Mouse (Mus musculus): ENCODE measurements around the gene Scn2a. TPM values are rescaled to one million over a fixed set of nuclear protein-coding genes. Genes with fewer than 3 reads are reported as not detected.

Scn2a gene
- polyA plus RNA-seq (2015; fragmentation: Nextera tagmentation; extraction: Ambion mirVana): 4.1 and 4.5 TPM in 2 replicates

- H3K4me2 ChIP-seq: no peak within 1 kb of the TSS
- no peak within 1 kb of the TSS for H3K9ac ChIP-seq
- H3K9me3 ChIP-seq: no peaks in the 10 kb centered on the region
- no peak for ATAC-seq (ENCODE audit: insufficient number of reproducible peaks, insufficient read depth, low FRiP score, low TSS enrichment, low read depth)
- no peaks in the 10 kb centered on the region for H3K36me3 ChIP-seq
- H3K27me3 ChIP-seq: no peaks in the 10 kb centered on the region
- WGBS: 50% methylated on average over 9 of the region's 9 CpGs
- H3K4me1 ChIP-seq: no peaks in the 10 kb centered on the region
- H3K4me3 ChIP-seq: no peak within 1 kb of the TSS
- no peak within 1 kb of the TSS for H3K27ac ChIP-seq
Observed at GRCm38 (mm10) chr2:65620556-65621166, at the start of gene Scn2a. Scn2a (plus strand) TSS chr2:65620771.

GRCm38 (mm10) chr2:65587679-65588078 is 32.9 kb upstream of the Scn2a start:
- 71% methylated on average over 5 of the region's 5 CpGs for WGBS
- Histone ChIP-seq H3K4me2 (no peak overlapping the region), H3K4me1 (no peaks in the 10 kb centered on the region), H3K27me3 (no peaks in the 10 kb centered on the region), H3K36me3 (no peaks in the 10 kb centered on the region), H3K4me3 (no peak overlapping the region), H3K27ac (no peak overlapping the region), H3K9me3 (no peaks in the 10 kb centered on the region), H3K9ac (no peak overlapping the region)
- no peak for ATAC-seq (ENCODE audit: insufficient number of reproducible peaks, insufficient read depth, low FRiP score, low TSS enrichment, low read depth)

GRCm38 (mm10) chr2:65607813-65608212 is 12.8 kb upstream of the Scn2a start:
- no peaks in the 10 kb centered on the region for H3K9me3 ChIP-seq
- ATAC-seq (ENCODE audit: insufficient number of reproducible peaks, insufficient read depth, low FRiP score, low TSS enrichment, low read depth): no peak
- H3K36me3 ChIP-seq: no peaks in the 10 kb centered on the region
- H3K27me3 ChIP-seq: no peaks in the 10 kb centered on the region
- H3K4me3 ChIP-seq: no peak overlapping the region
- H3K9ac ChIP-seq: no peak overlapping the region
- H3K27ac ChIP-seq: no peak overlapping the region
- no peak overlapping the region for H3K4me2 ChIP-seq
- no peaks in the 10 kb centered on the region for H3K4me1 ChIP-seq

- WGBS: 71% methylated on average over 4 of the region's 4 CpGs
- Histone ChIP-seq H3K27ac (no peak overlapping the region), H3K4me1 (no peaks in the 10 kb centered on the region), H3K36me3 (no peaks in the 10 kb centered on the region), H3K4me3 (no peak overlapping the region), H3K4me2 (no peak overlapping the region), H3K9me3 (no peaks in the 10 kb centered on the region), H3K27me3 (no peaks in the 10 kb centered on the region), H3K9ac (no peak overlapping the region)
- ATAC-seq (ENCODE audit: insufficient number of reproducible peaks, insufficient read depth, low FRiP score, low TSS enrichment, low read depth): no peak
Observed at GRCm38 (mm10) chr2:65611887-65612286, 8.7 kb upstream of the Scn2a start.

- ATAC-seq (ENCODE audit: insufficient number of reproducible peaks, insufficient read depth, low FRiP score, low TSS enrichment, low read depth): no peak
- no peaks in the 10 kb centered on the region for H3K9me3 ChIP-seq
- no peak overlapping the region for H3K4me2 ChIP-seq
- no peaks in the 10 kb centered on the region for H3K36me3 ChIP-seq
- no peak overlapping the region for H3K9ac ChIP-seq
- H3K4me3 ChIP-seq: no peak overlapping the region
- no peaks in the 10 kb centered on the region for H3K4me1 ChIP-seq
- 15% methylated on average over 5 of the region's 5 CpGs for WGBS
- no peaks in the 10 kb centered on the region for H3K27me3 ChIP-seq
- no peak overlapping the region for H3K27ac ChIP-seq
Observed at GRCm38 (mm10) chr2:65619781-65620180, 790 bp upstream of the Scn2a start.

- WGBS: 66% methylated on average over 5 of the region's 5 CpGs
- H3K27me3 ChIP-seq: no peaks in the 10 kb centered on the region
- H3K4me2 ChIP-seq: no peak overlapping the region
- H3K27ac ChIP-seq: no peak overlapping the region
- no peak for ATAC-seq (ENCODE audit: insufficient number of reproducible peaks, insufficient read depth, low FRiP score, low TSS enrichment, low read depth)
- no peaks in the 10 kb centered on the region for H3K36me3 ChIP-seq
- H3K9me3 ChIP-seq: no peaks in the 10 kb centered on the region
- H3K4me3 ChIP-seq: no peak overlapping the region
- H3K9ac ChIP-seq: no peak overlapping the region
- H3K4me1 ChIP-seq: no peaks in the 10 kb centered on the region
Observed at GRCm38 (mm10) chr2:65621254-65621653, 683 bp downstream of the Scn2a start.

GRCm38 (mm10) chr2:65621838-65622237 is 1.3 kb downstream of the Scn2a start:
- H3K27me3 ChIP-seq: no peaks in the 10 kb centered on the region
- ATAC-seq (ENCODE audit: insufficient number of reproducible peaks, insufficient read depth, low FRiP score, low TSS enrichment, low read depth): no peak
- 78% methylated on average over 5 of the region's 5 CpGs for WGBS
- H3K9me3 ChIP-seq: no peaks in the 10 kb centered on the region
- no peak overlapping the region for H3K27ac ChIP-seq
- H3K4me3 ChIP-seq: no peak overlapping the region
- H3K9ac ChIP-seq: no peak overlapping the region
- H3K36me3 ChIP-seq: no peaks in the 10 kb centered on the region
- H3K4me2 ChIP-seq: no peak overlapping the region
- H3K4me1 ChIP-seq: no peaks in the 10 kb centered on the region

- Histone ChIP-seq H3K9me3 (no peaks in the 10 kb centered on the region), H3K4me3 (no peak overlapping the region), H3K4me2 (no peak overlapping the region), H3K4me1 (no peaks in the 10 kb centered on the region), H3K27ac (no peak overlapping the region), H3K27me3 (no peaks in the 10 kb centered on the region), H3K9ac (no peak overlapping the region), H3K36me3 (no peaks in the 10 kb centered on the region)
- no peak for ATAC-seq (ENCODE audit: insufficient number of reproducible peaks, insufficient read depth, low FRiP score, low TSS enrichment, low read depth)
- 83% methylated on average over 7 of the region's 7 CpGs for WGBS
Observed at GRCm38 (mm10) chr2:65652636-65653035, 32.1 kb downstream of the Scn2a start.

- WGBS: 80% methylated on average over 4 of the region's 4 CpGs
- H3K4me2 ChIP-seq: no peak overlapping the region
- no peaks in the 10 kb centered on the region for H3K27me3 ChIP-seq
- no peak overlapping the region for H3K4me3 ChIP-seq
- no peaks in the 10 kb centered on the region for H3K9me3 ChIP-seq
- H3K4me1 ChIP-seq: no peaks in the 10 kb centered on the region
- ATAC-seq (ENCODE audit: insufficient number of reproducible peaks, insufficient read depth, low FRiP score, low TSS enrichment, low read depth): no peak
- no peak overlapping the region for H3K9ac ChIP-seq
- no peaks in the 10 kb centered on the region for H3K36me3 ChIP-seq
- no peak overlapping the region for H3K27ac ChIP-seq
Observed at GRCm38 (mm10) chr2:65657031-65657430, 36.5 kb downstream of the Scn2a start.

- Histone ChIP-seq H3K4me3 (no peak overlapping the region), H3K4me1 (no peaks in the 10 kb centered on the region), H3K9ac (no peak overlapping the region), H3K4me2 (no peak overlapping the region), H3K9me3 (no peaks in the 10 kb centered on the region), H3K36me3 (no peaks in the 10 kb centered on the region), H3K27ac (no peak overlapping the region), H3K27me3 (no peaks in the 10 kb centered on the region)
- WGBS: 84% methylated on average over 8 of the region's 8 CpGs
- ATAC-seq (ENCODE audit: insufficient number of reproducible peaks, insufficient read depth, low FRiP score, low TSS enrichment, low read depth): no peak
Observed at GRCm38 (mm10) chr2:65658430-65658829, 37.9 kb downstream of the Scn2a start.

- Histone ChIP-seq H3K36me3 (no peaks in the 10 kb centered on the region), H3K9ac (no peak overlapping the region), H3K9me3 (no peaks in the 10 kb centered on the region), H3K4me1 (0 out of 2 replicates have a peak, but pooled peaks cover 3% of the 10 kb centered on the region), H3K4me2 (no peak overlapping the region), H3K27me3 (no peaks in the 10 kb centered on the region), H3K27ac (no peak overlapping the region), H3K4me3 (no peak overlapping the region)
- no peak for ATAC-seq (ENCODE audit: insufficient number of reproducible peaks, insufficient read depth, low FRiP score, low TSS enrichment, low read depth)
Observed at GRCm38 (mm10) chr2:65663892-65664291, 43.3 kb downstream of the Scn2a start.

GRCm38 (mm10) chr2:65664481-65664880 is 43.9 kb downstream of the Scn2a start:
- Histone ChIP-seq H3K9me3 (no peaks in the 10 kb centered on the region), H3K4me1 (0 out of 2 replicates have a peak, but pooled peaks cover 3% of the 10 kb centered on the region), H3K27ac (no peak overlapping the region), H3K9ac (no peak overlapping the region), H3K27me3 (no peaks in the 10 kb centered on the region), H3K4me3 (no peak overlapping the region), H3K4me2 (no peak overlapping the region), H3K36me3 (no peaks in the 10 kb centered on the region)
- 41% methylated on average over 1 of the region's 1 CpGs for WGBS
- no peak for ATAC-seq (ENCODE audit: insufficient number of reproducible peaks, insufficient read depth, low FRiP score, low TSS enrichment, low read depth)

Measured in embryonic facial prominence, embryonic 13.5 days (tissue).